Mouse (Mus musculus) forebrain, embryonic 10.5 days (tissue): ENCODE measurements around the gene Kcnip4. TPM values are rescaled to one million over a fixed set of nuclear protein-coding genes. Genes with fewer than 3 reads are reported as not detected.

ENCODE experiments used
- DNase-seq: peaks from one replicate; pipeline ENCODE4 v3.0.0-alpha.2; 2017; ENCODE audit warnings: low spot score; ENCODE audit errors: extremely low spot score
- H3K27ac ChIP-seq: fragments of 300-500 bp; sonication (generic); 2 replicates; pipeline ENCODE4 v1.5.1; 2016; ENCODE audit warnings: mild to moderate bottlenecking
- H3K27me3 ChIP-seq: fragments of 300-500 bp; sonication (generic); 2 replicates; pipeline ENCODE4 v1.6.1; 2016; ENCODE audit warnings: mild to moderate bottlenecking; ENCODE audit not compliant: poor library complexity, severe bottlenecking
- H3K36me3 ChIP-seq: fragments of 300-500 bp; sonication (generic); replicated peaks from 2 replicates; pipeline ENCODE4 v1.6.1; 2016; ENCODE audit warnings: mild to moderate bottlenecking, moderate library complexity
- H3K4me1 ChIP-seq: fragments of 300-500 bp; sonication (generic); 2 replicates; pipeline ENCODE4 v1.6.1; 2016
- H3K4me3 ChIP-seq: fragments of 300-500 bp; sonication (generic); 2 replicates; pipeline ENCODE4 v1.5.1; 2016; ENCODE audit warnings: mild to moderate bottlenecking, moderate library complexity
- H3K9me3 ChIP-seq: fragments of 300-500 bp; sonication (generic); 2 replicates; pipeline ENCODE4 v1.6.1; 2016; ENCODE audit warnings: mild to moderate bottlenecking, moderate library complexity
- WGBS: fragments of 180-500 bp; shearing (Covaris S2); methylation state at CpG from one replicate; pipeline ENCODE4 v1.1.7; 2016; 5-methylcytosine and 5-hydroxymethylcytosine counted together
- polyA plus RNA-seq: library from polyadenylated mRNA; unstranded; fragments of >200 nt; fragmentation: Nextera tagmentation; extraction: Ambion mirVana; gene quantifications from 2 replicates; pipeline ENCODE4 v1.2.1, GENCODE M21; 2016

The Kcnip4 gene
- polyA plus RNA-seq, 1 experiment from 2014 or later = 1.0 TPM

GRCm38 (mm10) chr5:48890216-48890615 is 634.5 kb downstream of the Kcnip4 start:
- peaks cover 12% of the 10 kb centered on the region for H3K4me1 ChIP-seq
- no peaks in the 10 kb centered on the region for H3K36me3 ChIP-seq
- H3K4me3 ChIP-seq = peak overlapping the region; percentile 52
- H3K27ac ChIP-seq = no peak overlapping the region
- WGBS = 83% methylated on average over 8 of the region's 8 CpGs
- H3K27me3 ChIP-seq = no peaks in the 10 kb centered on the region
- no peak for DNase-seq
- H3K9me3 ChIP-seq = no peaks in the 10 kb centered on the region

- Histone ChIP-seq H3K4me1 (peaks cover 12% of the 10 kb centered on the region), H3K36me3 (no peaks in the 10 kb centered on the region), H3K27me3 (no peaks in the 10 kb centered on the region), H3K4me3 (peak overlapping the region; percentile 52), H3K9me3 (no peaks in the 10 kb centered on the region), H3K27ac (peak overlapping the region; percentile 48; the same call in 1 of the 2 replicates)
- WGBS = 10% methylated on average over 18 of the region's 18 CpGs
- peak; percentile 57 for DNase-seq
Measured at GRCm38 (mm10) chr5:48889395-48890194, 635.1 kb downstream of the Kcnip4 start.

DNA sequence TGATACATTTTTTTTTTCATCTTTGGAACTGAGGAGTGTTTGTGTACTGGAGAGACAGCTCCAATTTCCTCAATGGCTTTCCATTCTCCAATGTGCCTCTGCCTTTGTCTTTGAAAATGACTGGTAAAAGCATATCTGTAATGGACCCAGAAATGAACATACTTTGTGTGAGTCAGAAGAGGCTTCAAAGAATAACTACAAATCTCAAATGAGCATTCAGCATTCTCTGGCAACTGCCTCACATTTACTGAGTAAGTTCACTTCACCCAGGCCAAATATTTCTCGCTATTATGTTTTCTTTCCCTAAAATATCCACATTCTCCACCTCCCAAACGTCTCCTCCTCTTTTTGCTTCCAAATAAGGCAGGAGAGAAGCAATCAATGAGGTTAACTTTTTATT is 646.6 kb downstream of the Kcnip4 start:
- H3K4me1 ChIP-seq = no peaks in the 10 kb centered on the region
- 77% methylated on average over 2 of the region's 2 CpGs for WGBS
- H3K36me3 ChIP-seq = no peaks in the 10 kb centered on the region
- no peaks in the 10 kb centered on the region for H3K9me3 ChIP-seq
- no peak for DNase-seq
- no peak overlapping the region for H3K27ac ChIP-seq
- H3K27me3 ChIP-seq = no peaks in the 10 kb centered on the region
- no peak overlapping the region for H3K4me3 ChIP-seq

DNA sequence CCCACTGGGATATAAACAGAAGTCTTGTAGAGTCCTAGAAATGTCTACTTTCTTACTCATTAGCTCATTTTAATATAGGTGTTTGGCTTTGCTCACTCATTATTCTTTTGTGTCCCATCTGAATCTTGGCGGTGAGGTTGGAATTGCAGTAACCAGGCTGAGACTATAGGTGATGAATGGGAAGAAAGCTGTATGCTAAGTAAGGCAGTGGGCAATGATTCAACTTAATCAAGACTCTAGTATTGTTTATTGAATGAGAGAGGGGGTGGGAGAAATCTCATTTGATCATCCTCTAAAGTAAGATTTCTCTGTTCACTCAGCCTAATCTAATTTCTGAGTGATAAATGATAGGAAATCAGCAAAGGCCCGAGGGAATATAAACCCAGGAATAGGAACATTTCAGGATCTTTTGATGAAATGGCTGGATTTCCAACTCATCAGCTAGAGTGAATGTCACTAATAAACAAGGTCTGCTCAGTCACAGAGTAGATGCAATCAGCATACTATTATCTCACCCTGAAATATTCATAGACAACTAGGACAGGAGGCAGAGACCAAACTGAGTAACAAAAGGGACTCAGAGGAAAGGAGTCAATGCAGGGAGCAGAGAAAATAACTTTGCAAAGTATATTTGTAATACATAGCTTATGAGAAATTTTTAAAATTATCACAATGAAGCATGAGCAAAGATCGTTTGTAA is 660.3 kb downstream of the Kcnip4 start:
- WGBS = 81% methylated on average over 3 of the region's 3 CpGs
- Histone ChIP-seq H3K27me3 (no peaks in the 10 kb centered on the region), H3K36me3 (no peaks in the 10 kb centered on the region), H3K4me3 (no peak overlapping the region), H3K9me3 (no peaks in the 10 kb centered on the region), H3K27ac (no peak overlapping the region), H3K4me1 (no peaks in the 10 kb centered on the region)
- DNase-seq = no peak

DNA sequence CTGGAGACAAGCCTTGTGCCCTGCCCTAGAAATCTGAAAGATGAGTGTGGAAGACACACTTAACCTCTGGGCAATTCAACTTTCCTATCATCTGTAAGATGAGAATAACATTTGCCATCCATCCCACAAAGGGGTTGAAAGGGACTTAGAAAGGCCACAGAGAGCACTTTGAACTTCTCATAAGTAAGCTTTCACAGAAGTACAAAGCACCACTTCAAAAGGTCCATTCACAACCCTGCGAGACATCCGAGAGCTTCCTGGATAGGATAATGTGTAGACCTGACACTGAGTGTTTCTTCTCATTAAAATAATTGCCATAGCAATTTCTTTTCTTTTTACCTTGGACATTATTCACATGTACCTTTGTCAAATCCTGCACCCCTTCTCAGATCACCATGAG is 683.7 kb downstream of the Kcnip4 start:
- peaks cover 8% of the 10 kb centered on the region for H3K4me1 ChIP-seq
- H3K4me3 ChIP-seq = no peak overlapping the region
- H3K27me3 ChIP-seq = no peaks in the 10 kb centered on the region
- H3K9me3 ChIP-seq = no peaks in the 10 kb centered on the region
- DNase-seq = no peak
- 42% methylated on average over 2 of the region's 2 CpGs for WGBS
- H3K27ac ChIP-seq = no peak overlapping the region
- H3K36me3 ChIP-seq = no peaks in the 10 kb centered on the region

DNA sequence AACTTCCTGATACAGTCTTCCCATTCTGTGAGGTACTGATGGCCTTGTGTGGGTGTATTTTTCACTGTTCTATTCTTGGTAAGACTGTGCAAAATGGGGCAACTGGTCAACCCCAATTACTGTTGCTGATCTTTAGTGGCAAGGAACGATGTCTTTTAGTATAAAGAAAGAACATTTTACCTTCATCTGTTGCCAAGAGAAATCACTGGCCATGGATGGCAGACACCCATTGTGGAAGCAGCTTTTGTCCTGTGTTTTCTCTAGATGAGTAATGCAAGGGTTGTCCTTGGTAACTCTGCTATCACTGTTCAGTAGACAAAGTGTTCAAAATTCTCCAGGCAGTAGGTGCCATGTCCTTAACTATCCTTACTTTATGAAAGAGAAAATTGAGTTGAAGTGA is 729.2 kb downstream of the Kcnip4 start:
- DNase-seq = no peak
- WGBS = 90% methylated on average over 1 of the region's 1 CpGs
- Histone ChIP-seq H3K36me3 (no peaks in the 10 kb centered on the region), H3K27ac (no peak overlapping the region), H3K9me3 (no peaks in the 10 kb centered on the region), H3K4me1 (peaks cover 3% of the 10 kb centered on the region; the same call in 1 of the 2 replicates), H3K27me3 (no peaks in the 10 kb centered on the region), H3K4me3 (no peak overlapping the region)

- H3K4me1 ChIP-seq = no peaks in the 10 kb centered on the region
- H3K9me3 ChIP-seq = no peaks in the 10 kb centered on the region
- no peaks in the 10 kb centered on the region for H3K27me3 ChIP-seq
- no peak overlapping the region for H3K4me3 ChIP-seq
- H3K36me3 ChIP-seq = no peaks in the 10 kb centered on the region
- DNase-seq = no peak
- H3K27ac ChIP-seq = no peak overlapping the region
- 87% methylated on average over 1 of the region's 1 CpGs for WGBS
Measured at GRCm38 (mm10) chr5:48779376-48779775, 745.3 kb downstream of the Kcnip4 start.

GRCm38 (mm10) chr5:48748613-48749012 is 776.1 kb downstream of the Kcnip4 start:
- H3K4me3 ChIP-seq = no peak overlapping the region
- 0 out of 2 replicates have a peak, but pooled peaks cover 5% of the 10 kb centered on the region for H3K4me1 ChIP-seq
- H3K27me3 ChIP-seq = no peaks in the 10 kb centered on the region
- H3K9me3 ChIP-seq = no peaks in the 10 kb centered on the region
- no peak for DNase-seq
- no peak overlapping the region for H3K27ac ChIP-seq
- H3K36me3 ChIP-seq = no peaks in the 10 kb centered on the region

- 66% methylated on average over 2 of the region's 2 CpGs for WGBS
- Histone ChIP-seq H3K27ac (no peak overlapping the region), H3K27me3 (no peaks in the 10 kb centered on the region), H3K9me3 (no peaks in the 10 kb centered on the region), H3K36me3 (no peaks in the 10 kb centered on the region), H3K4me1 (0 out of 2 replicates have a peak, but pooled peaks cover 3% of the 10 kb centered on the region), H3K4me3 (no peak overlapping the region)
- DNase-seq = no peak
Measured at GRCm38 (mm10) chr5:48737640-48738039, 787.1 kb downstream of the Kcnip4 start.

GRCm38 (mm10) chr5:48718166-48718565 is 806.5 kb downstream of the Kcnip4 start:
- Histone ChIP-seq H3K4me3 (no peak overlapping the region), H3K4me1 (no peaks in the 10 kb centered on the region), H3K36me3 (no peaks in the 10 kb centered on the region), H3K9me3 (no peaks in the 10 kb centered on the region), H3K27ac (no peak overlapping the region), H3K27me3 (no peaks in the 10 kb centered on the region)
- DNase-seq = no peak

DNA sequence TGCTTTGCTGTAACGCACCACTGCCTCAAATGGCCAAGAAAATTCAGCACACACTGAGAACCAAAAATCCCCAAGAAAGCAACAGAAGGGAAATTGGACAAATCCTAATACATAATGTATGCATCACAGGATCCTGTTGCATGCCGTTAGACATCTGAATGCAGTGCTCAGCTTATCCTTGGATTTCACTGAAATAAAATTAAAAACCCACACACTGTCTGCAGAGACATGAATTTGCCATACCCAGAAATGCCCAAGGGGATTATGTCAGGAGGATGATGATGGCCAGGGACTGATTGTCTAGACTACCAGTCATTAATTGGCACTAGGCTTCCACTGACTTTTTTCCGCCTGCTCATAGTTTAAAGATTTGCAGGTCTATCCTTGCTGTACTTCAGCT is 818.7 kb downstream of the Kcnip4 start:
- Histone ChIP-seq H3K27ac (no peak overlapping the region), H3K36me3 (no peaks in the 10 kb centered on the region), H3K9me3 (no peaks in the 10 kb centered on the region), H3K27me3 (no peaks in the 10 kb centered on the region), H3K4me1 (no peaks in the 10 kb centered on the region), H3K4me3 (no peak overlapping the region)
- WGBS = 89% methylated on average over 3 of the region's 3 CpGs
- no peak for DNase-seq

GRCm38 (mm10) chr5:48687068-48687467 is 837.6 kb downstream of the Kcnip4 start:
- 88% methylated on average over 3 of the region's 3 CpGs for WGBS
- no peaks in the 10 kb centered on the region for H3K4me1 ChIP-seq
- H3K36me3 ChIP-seq = no peaks in the 10 kb centered on the region
- no peaks in the 10 kb centered on the region for H3K9me3 ChIP-seq
- no peak for DNase-seq
- no peaks in the 10 kb centered on the region for H3K27me3 ChIP-seq
- no peak overlapping the region for H3K27ac ChIP-seq
- H3K4me3 ChIP-seq = no peak overlapping the region
